Comparison of ENCODE assay signal across 22 mouse cellular contexts in the genomic region with DNA sequence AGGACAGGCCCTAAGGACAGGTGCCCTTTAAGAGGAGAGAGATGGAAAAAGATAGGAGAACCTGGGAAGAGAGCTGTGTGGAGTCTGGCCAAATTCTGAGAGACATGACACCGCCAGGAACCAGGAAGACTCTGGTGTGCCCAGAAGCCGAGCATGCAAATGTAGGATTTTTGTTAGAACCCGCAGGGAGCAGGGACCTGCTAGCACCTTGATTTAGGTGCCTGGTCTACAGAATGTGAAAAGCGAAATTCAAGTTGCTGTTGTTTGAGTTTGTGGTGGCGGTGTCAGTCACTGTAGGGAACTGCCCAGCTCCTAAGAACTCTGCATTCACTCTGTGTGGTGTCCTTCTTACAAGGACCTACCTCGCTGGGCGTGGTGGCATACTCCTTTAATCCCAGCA. TPM values are rescaled to one million over a fixed set of nuclear protein-coding genes. Genes with fewer than 3 reads are reported as not detected.
A peak's percentile ranks its signal among the peaks of the same experiment; 100 is the strongest.
DNase-seq lines count a peak whose midpoint lies in the region; ATAC-seq lines count a peak whose summit lies in the region.
"Had no signal": no experiment of that assay in that cellular context is flagged by ENCODE, and none has a peak within 500 bp of the region (broad histone marks: within the 10 kb centered on the region; RNA-seq: fewer than 3 reads in every experiment).

No protein-coding gene starts in this region.

- DNase-seq in R1 (ENCODE audit: low read depth, low spot score): peak; percentile 59
- peak; percentile 54 for DNase-seq in ZHBTc4 (ENCODE audit: low read depth, low spot score)
- DNase-seq in B cell, adult 2 months: no peak
- DNase-seq: adrenal gland, adult 2 months; adrenal gland, adult 8-10 months; adrenal gland, postnatal 10 days; adrenal gland, postnatal 14 days; adrenal gland, postnatal 25 days; adrenal gland, postnatal 36 days; cerebellum, adult 11 months; cerebellum, adult 11-12 months; cerebellum, adult 18-20 months; cerebellum, adult 2 months; cerebellum, adult 8-10 months; cerebellum, adult 9-10 months had no signal

- no peak for ATAC-seq in granulocyte monocyte progenitor cell, adult 5-6 weeks (replicated peaks; ENCODE audit: poor library complexity, severe bottlenecking)
- ATAC-seq: activated CD4-positive, CD25-positive, alpha-beta regulatory T cell, adult 4 months; CD4-positive, CD25-positive, alpha-beta regulatory T cell, adult 4 months; Patski had no signal

RNA-seq across cellular contexts. Expression of gene Sh3bp4, which starts 47.2 kb away (rescaled TPM):
- 0.41 and 0.88 TPM in 2 replicates for total RNA-seq in granulocyte monocyte progenitor cell, adult 5-6 weeks (2014; fragmentation: Nextera tagmentation)
- not detected in 2 replicates for total RNA-seq in granulocyte monocyte progenitor cell, adult 5-6 weeks (2017)
- total RNA-seq: CH12.LX, G1E, MEL had no signal

Comparison
In these comparisons a context has a peak if more than half of its experiments do, and no peak if none do; other contexts are left out.
1. DNase-seq: peak in R1 (single experiment) and ZHBTc4 (single experiment); none in B cell, adult 2 months (0 of 2).